Mouse (Mus musculus) limb, embryonic 10.5 days (tissue): ENCODE results near the gene Prr12. TPM values are rescaled to one million over a fixed set of nuclear protein-coding genes. Genes with fewer than 3 reads are reported as not detected.
A peak's percentile ranks its signal among the peaks of the same experiment; 100 is the strongest.

Experiments
- DNase-seq: peaks from one replicate; pipeline ENCODE4 v3.0.0-alpha.2; 2017; ENCODE audit warnings: low spot score
- H3K27ac ChIP-seq: fragments of 300-500 bp; sonication (generic); 2 replicates; pipeline ENCODE4 v1.5.1; 2016; ENCODE audit warnings: mild to moderate bottlenecking
- H3K27me3 ChIP-seq: fragments of 300-500 bp; sonication (generic); 2 replicates; pipeline ENCODE4 v1.6.1; 2016; ENCODE audit warnings: low read depth, mild to moderate bottlenecking; ENCODE audit not compliant: poor library complexity, severe bottlenecking
- H3K36me3 ChIP-seq: fragments of 300-500 bp; sonication (generic); 2 replicates; pipeline ENCODE4 v1.6.1; 2016; ENCODE audit warnings: mild to moderate bottlenecking, moderate library complexity
- H3K4me1 ChIP-seq: fragments of 300-500 bp; sonication (generic); 2 replicates; pipeline ENCODE4 v1.6.1; 2016
- H3K4me3 ChIP-seq: fragments of 300-500 bp; sonication (generic); 2 replicates; pipeline ENCODE4 v1.5.1; 2016; ENCODE audit warnings: mild to moderate bottlenecking, moderate library complexity
- H3K9me3 ChIP-seq: fragments of 300-500 bp; sonication (generic); replicated peaks from 2 replicates; pipeline ENCODE4 v1.6.1; 2016; ENCODE audit warnings: mild to moderate bottlenecking
- WGBS: fragments of 180-500 bp; shearing (Covaris S2); methylation state at CpG from one replicate; pipeline ENCODE4 v1.1.7; 2016; 5-methylcytosine and 5-hydroxymethylcytosine counted together
- polyA plus RNA-seq: library from polyadenylated mRNA; unstranded; fragments of >200 nt; fragmentation: Nextera tagmentation; extraction: Ambion mirVana; gene quantifications from 2 replicates; pipeline ENCODE4 v1.2.1, GENCODE M21; 2016

Prr12 gene
- polyA plus RNA-seq, 1 experiment from 2014 or later: 18.1 TPM

DNA sequence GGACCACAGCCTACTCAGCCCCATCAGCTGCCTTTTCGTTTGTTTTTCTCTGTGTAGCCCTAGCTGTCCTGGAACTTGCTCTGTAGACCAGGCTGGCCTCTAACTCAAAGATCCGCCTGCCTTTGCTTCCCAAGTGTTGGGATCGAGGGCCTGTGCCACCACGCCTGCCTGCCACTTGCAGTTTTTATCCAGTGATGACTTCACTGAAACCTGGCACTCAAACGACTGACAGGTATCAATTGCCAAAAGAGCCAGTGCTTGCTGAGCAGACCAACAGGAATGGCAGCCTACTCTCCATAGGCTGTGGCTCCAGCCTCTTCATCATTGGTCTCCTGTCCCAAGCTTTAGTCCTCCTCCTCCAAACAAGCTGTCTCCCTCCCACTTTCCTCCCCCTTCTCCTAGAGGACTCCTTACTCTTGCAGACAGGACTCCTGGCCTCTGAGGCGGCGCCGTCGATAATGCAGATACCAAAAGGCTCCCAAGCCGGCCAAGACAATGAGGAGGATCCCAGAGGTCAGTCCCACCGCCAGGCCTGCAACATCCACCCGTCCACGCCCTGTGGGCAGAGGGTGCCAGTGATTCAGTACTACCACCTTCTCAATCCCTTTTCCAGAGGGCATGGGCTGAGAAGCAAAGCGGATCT lies 3.8 kb upstream of the Prr12 start:
- H3K27me3 ChIP-seq: no peaks in the 10 kb centered on the region
- H3K27ac ChIP-seq: no peak overlapping the region
- H3K9me3 ChIP-seq: no peaks in the 10 kb centered on the region
- DNase-seq: no peak
- H3K4me1 ChIP-seq: peaks cover 55% of the 10 kb centered on the region
- H3K4me3 ChIP-seq: no peak overlapping the region
- 0 out of 2 replicates have a peak, but pooled peaks cover 5% of the 10 kb centered on the region for H3K36me3 ChIP-seq
- WGBS: 70% methylated on average over 14 of the region's 14 CpGs

DNA sequence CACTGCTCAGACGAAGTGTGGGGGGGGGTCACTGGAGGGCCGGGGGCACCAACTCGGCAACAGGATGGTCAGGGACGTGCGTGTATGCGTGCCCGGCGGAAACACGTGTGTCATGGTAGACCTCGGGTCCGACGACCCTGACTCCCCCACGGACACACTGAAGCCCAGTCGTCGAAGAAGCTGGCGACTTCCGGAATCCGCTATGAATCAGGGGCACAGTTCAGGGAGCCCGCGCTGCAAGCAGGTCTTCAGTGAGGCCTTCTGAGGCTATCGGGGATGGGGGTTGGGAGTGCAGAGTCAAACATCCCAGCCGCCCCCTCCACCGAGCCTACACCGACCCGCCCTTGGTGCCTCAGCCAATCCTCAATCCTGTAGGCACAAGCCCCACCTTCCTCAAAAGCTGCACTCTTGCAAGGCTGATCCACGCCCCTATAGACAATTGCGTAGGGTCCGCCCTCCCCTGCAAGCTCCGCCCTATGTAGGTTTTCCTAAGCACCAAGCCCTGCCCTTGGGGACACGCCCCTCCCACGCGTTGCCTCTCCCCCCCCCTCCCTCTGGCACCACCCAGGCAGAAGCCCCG lies 1.3 kb upstream of the Prr12 start:
- under 1% methylated on average over 33 of the region's 33 CpGs for WGBS
- Histone ChIP-seq H3K4me3 (peak overlapping the region; percentile 86), H3K27ac (peak overlapping the region; percentile 99), H3K4me1 (peaks cover 50% of the 10 kb centered on the region), H3K27me3 (no peaks in the 10 kb centered on the region), H3K36me3 (peaks cover 30% of the 10 kb centered on the region), H3K9me3 (no peaks in the 10 kb centered on the region)
- peak; percentile 92 for DNase-seq

DNA sequence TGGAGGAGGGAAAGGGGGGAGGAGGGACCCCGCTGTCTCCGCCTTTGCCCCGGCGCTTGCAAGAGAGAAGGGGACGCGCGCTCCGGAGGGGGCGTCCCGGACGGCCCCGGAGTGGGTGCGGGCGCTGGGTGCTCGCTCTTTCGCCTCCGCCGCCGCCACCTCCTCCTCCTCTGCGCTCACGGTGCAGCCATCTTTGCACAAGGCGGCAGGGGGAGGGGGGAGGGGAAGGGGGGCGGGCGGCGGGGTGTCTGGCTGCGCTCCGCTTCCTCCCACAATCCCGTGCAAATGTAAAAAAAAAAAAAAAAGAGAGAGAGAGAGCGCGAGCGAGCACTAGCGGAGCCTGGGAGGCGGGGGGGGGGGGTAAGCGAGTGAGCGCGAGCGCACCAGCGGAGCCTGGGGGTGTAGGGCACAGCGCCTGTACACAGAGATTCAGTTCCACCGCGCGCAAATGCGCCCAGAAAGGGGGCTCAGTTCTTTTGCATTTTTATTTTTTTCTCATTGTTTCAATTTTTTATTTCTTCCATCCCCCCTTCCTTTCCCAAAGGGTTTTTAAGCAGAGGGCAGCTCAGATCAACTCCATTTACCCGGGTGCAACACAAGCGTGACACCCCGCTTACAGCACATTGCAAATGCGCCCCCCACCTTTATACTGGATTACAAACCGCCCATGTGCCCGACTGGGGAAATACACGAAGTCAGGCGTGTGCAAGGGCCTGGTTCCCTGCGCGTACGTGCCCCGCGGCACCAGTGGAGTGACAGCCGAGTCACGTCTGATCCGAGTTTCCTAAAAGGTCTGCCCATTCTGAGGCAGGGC lies 643 bp upstream of the Prr12 start:
- Histone ChIP-seq H3K4me3 (peak overlapping the region; percentile 86), H3K4me1 (peaks cover 44% of the 10 kb centered on the region), H3K36me3 (peaks cover 31% of the 10 kb centered on the region), H3K27me3 (no peaks in the 10 kb centered on the region), H3K27ac (peak overlapping the region; percentile 99), H3K9me3 (no peaks in the 10 kb centered on the region)
- under 1% methylated on average over 45 of the region's 59 CpGs for WGBS
- peak; percentile 88 for DNase-seq

DNA sequence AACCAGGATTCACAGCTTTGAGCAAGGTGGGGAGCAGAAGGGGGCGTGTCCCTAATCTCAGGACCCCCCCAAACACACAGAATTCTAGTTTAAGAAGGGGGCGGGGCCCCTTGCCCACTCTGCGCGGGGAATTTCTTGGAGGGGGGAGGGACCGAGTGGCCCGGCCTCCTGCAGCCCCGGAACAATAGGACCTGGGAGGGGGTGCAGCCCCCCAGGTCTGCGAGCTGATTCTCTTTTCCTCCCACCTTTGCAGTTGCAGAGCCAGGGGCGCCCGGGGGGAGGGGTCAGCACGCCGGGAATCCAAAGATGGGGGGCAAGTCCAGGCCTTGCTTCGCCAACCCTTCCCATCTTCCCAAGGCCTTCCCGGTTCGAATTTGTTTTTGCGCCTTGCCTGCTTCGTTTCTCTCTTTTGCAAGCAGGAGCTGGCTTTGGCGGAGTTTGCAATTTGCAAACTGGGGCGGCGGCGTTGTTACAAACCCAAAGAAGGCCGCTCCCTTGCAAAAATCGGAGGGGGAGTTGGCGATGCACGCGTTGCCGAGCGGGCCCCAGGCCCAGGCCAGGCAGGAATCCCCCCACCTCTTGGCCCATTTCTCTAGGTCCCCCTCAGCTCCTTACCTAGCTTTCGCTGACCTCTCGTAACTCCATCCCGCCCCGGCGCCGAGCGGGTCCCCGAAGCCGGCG lies 360 bp downstream of the Prr12 start:
- WGBS: under 1% methylated on average over 38 of the region's 38 CpGs

DNA sequence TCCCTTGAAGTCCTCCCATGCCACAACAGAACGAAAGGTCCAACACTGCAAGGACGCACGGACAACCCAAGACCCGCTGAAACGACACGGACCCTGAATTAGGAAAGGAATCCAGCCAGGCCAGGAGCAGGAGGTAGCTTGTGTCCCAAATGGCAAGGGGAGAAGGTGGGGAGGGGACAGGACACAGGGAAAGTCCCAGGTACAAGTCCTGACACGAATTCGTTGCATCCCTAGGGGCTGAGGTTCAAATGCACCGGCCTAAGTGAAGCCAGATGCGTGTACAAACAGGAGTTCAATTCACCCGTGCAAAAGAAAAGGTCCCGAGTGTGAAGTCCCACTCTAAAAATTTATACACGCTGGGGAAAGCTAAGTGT lies 1.1 kb downstream of the Prr12 start:
- Histone ChIP-seq H3K36me3 (peaks cover 48% of the 10 kb centered on the region), H3K4me3 (peak overlapping the region; percentile 86), H3K27ac (peak overlapping the region; percentile 99), H3K27me3 (no peaks in the 10 kb centered on the region), H3K9me3 (no peaks in the 10 kb centered on the region), H3K4me1 (peaks cover 47% of the 10 kb centered on the region)
- WGBS: 2% methylated on average over 13 of the region's 13 CpGs
- peak; percentile 41 for DNase-seq

More for the DNA sequence above, 360 bp downstream of the Prr12 start:
- Histone ChIP-seq H3K4me3 (peak overlapping the region; percentile 86), H3K9me3 (no peaks in the 10 kb centered on the region), H3K27me3 (no peaks in the 10 kb centered on the region), H3K4me1 (peaks cover 47% of the 10 kb centered on the region), H3K27ac (peak overlapping the region; percentile 99), H3K36me3 (peaks cover 41% of the 10 kb centered on the region)
- DNase-seq: peak; percentile 64

DNA sequence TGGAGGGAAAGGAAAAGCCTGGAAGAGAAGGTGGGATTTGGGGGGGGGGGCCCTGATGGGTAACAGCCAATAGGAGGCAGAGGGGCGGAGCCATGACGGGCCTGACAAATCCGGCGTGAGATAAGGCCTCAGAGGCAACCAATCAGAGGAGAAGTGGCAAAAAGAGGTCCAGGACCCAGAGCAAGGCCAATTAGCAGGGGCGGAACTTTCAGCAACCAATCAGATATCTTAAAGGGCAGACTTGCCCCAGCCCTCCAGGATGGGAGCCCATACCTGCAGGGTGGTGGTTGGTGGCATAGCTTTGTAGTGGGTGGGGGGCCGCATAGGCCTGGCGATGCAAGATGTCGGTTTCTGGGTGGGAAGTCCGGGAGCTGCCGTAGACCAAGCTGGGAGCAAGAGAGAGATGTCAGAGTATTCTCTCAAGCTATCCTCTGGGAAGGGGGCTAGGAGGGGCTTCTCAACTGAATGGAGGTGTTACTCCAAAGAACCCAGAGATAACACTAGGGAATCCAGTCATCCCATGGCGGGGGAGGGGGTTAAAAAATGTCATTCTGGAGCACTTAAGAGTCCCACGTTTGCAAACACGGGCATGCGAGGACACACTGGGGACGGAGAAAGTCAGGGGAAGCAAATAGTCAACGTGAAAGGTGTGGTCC lies 1.6 kb downstream of the Prr12 start:
- H3K27ac ChIP-seq: peak overlapping the region; percentile 99
- peak; percentile 78 for DNase-seq
- peaks cover 54% of the 10 kb centered on the region for H3K36me3 ChIP-seq
- no peaks in the 10 kb centered on the region for H3K27me3 ChIP-seq
- H3K4me1 ChIP-seq: peaks cover 47% of the 10 kb centered on the region
- H3K9me3 ChIP-seq: no peaks in the 10 kb centered on the region
- H3K4me3 ChIP-seq: peak overlapping the region; percentile 86
- 5% methylated on average over 16 of the region's 16 CpGs for WGBS

DNA sequence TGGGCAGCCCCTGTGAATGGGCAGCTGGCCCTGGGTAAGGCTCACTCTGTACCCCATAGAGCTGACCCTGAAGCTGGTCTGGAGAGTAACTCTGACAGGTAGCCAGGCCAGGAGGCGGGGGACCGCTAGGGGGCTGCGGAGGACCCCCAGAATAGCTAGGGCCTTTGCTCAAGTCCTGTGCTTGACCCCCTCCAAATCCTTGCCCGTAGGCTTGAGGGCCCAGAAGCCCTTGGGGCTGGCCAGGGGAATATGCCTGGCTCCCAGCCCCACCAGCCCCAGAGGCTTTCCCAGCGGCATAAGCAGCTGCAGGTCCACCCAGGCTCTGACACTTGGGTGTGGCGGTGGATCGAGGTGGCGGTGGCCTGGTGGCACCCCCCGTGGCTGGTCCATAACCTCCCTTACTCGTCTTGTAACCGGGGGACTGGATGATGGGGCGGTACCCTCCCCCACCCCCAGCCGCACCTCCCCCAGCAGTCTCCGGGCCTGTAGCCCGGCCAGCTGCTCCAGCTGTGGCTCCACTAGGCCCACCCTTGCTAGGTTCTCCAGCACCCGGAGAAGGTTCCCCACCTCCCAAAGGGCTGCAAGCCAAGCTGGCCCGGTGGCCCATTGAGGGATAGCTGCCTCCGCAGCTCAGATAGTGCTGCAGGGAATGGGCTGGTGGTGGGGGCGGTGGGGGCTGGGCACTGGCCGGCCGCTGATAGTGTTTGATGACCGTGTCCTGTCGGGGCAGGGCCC lies 3.6 kb downstream of the Prr12 start:
- Histone ChIP-seq H3K27ac (0 out of 2 replicates have a peak overlapping the region, but pooled peaks have one; percentile 12), H3K36me3 (peaks cover 73% of the 10 kb centered on the region), H3K9me3 (no peaks in the 10 kb centered on the region), H3K27me3 (no peaks in the 10 kb centered on the region), H3K4me3 (peak overlapping the region; percentile 12), H3K4me1 (peaks cover 38% of the 10 kb centered on the region)
- WGBS: 95% methylated on average over 23 of the region's 23 CpGs
- DNase-seq: no peak

DNA sequence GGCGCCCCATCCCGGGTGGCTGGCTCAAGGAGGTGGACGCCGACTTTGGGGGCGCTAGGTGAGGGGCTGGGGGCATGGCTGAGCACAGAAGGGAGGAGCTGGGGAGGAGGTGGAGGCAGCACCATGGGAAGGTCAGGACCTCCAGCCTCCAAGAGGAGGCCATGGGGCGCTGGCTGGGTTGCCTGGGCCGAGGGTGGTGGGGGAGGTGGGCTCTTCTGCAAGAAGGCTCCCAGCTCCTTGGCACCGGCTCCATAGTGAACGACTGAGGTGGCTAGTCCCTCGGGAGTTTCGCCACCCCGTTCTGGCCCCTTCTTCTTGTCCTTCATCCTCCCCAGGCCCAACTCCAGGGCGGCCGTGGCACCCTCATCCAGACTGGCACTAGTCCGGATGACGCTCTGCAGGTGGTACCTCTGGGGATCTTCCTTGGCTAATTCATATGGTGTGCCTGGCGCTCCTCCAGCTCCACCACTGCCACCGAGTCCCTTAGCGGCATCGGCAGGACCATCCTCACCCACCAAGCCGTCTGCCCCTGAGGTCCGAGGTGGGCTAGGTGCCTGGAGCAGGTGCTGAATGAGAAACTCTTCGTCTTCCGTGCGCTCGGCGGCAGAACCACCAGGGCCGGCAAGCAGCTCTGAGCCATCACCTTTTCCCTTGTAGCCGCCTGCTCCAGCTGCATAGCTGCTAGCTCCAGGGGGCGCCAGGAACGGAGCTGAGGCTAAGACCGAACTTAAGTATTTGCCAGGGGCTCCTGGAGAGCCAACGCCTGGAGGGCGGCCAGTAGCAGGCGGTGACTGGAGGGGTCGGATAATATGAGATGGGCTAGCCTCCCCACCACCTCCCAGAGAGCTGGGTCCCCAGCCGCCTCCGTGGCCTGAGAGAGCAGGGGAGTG lies 4.4 kb downstream of the Prr12 start:
- Histone ChIP-seq H3K36me3 (peaks cover 82% of the 10 kb centered on the region), H3K9me3 (no peaks in the 10 kb centered on the region), H3K4me1 (peaks cover 29% of the 10 kb centered on the region), H3K27me3 (no peaks in the 10 kb centered on the region), H3K4me3 (peak overlapping the region; percentile 12; the same call in 1 of the 2 replicates), H3K27ac (no peak overlapping the region)
- no peak for DNase-seq
- 95% methylated on average over 37 of the region's 38 CpGs for WGBS

DNA sequence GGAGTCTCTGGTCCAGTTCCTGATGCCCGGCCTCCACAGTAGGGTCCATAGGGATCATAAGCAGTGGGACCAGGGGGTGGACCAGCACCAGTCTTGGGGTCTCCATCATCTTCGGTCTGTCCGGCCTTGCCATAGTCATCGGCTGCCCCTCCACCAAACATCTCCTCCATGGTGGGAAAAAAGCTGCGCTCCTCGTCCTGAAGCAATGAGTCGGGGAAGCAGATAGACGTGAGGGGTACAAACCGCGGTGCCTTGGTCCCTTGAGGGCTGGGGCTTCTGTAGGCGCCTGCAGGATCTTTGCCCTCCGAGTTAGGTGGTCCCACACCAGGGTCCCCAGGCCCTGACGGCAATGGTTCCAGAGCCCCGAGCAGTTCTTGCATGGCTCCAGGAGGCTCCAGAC lies 5.2 kb downstream of the Prr12 start:
- no peak for DNase-seq
- peak overlapping the region; percentile 12; the same call in 1 of the 2 replicates for H3K4me3 ChIP-seq
- no peak overlapping the region for H3K27ac ChIP-seq
- no peaks in the 10 kb centered on the region for H3K9me3 ChIP-seq
- H3K4me1 ChIP-seq: peaks cover 29% of the 10 kb centered on the region
- peaks cover 89% of the 10 kb centered on the region for H3K36me3 ChIP-seq
- 97% methylated on average over 14 of the region's 14 CpGs for WGBS
- no peaks in the 10 kb centered on the region for H3K27me3 ChIP-seq

DNA sequence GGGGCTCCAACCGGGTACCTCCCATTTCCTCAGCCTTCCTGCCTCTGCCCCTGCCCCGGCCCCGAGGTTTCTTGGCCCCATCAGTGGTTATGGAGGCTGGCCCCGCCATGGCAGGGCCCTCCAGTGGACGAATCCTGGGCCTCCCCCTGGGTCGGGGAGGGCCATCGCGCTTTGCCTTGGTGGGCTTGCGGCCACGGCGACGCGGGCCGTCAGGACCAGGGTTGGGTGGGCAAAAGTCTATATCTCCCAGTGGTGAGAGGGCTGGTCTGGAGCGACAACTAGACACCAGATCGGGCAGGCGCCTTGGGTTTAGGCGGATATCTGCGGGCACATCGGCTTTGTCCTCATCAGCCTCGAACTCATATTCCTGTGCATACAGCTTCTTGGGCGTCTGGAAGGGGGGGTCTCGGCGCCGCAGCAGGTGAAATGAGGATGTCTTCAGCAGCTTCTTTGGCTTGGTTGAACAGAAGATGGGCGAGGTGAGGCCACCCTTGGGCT lies 5.8 kb downstream of the Prr12 start:
- Histone ChIP-seq H3K27ac (no peak overlapping the region), H3K4me1 (peaks cover 27% of the 10 kb centered on the region), H3K36me3 (peaks cover 95% of the 10 kb centered on the region), H3K27me3 (no peaks in the 10 kb centered on the region), H3K9me3 (no peaks in the 10 kb centered on the region), H3K4me3 (peak overlapping the region; percentile 12; the same call in 1 of the 2 replicates)
- WGBS: 94% methylated on average over 26 of the region's 26 CpGs
- DNase-seq: no peak

DNA sequence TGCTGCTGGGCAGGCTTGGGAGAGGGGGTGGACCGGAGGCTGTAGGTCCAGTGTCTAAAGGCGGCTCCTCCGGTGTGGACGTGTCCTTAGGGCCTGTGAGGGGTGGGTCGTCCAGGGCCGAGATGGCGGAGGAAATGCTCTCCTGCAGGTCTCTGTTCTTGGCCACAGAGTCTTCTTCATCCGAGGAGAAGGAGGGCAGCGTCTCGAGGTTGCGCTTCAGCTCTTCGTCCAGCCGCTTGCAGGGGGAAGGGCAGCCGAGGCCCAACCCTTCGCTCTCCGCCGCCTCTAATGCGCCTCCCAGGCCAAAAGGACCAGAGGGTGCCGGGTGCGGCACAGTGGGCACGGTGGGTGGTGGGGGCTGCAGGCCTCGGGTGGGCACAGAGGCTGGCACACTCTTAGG lies 6.9 kb downstream of the Prr12 start:
- Histone ChIP-seq H3K36me3 (peaks cover 100% of the 10 kb centered on the region), H3K27ac (no peak overlapping the region), H3K4me3 (no peak overlapping the region), H3K4me1 (peaks cover 16% of the 10 kb centered on the region), H3K27me3 (no peaks in the 10 kb centered on the region), H3K9me3 (no peaks in the 10 kb centered on the region)
- WGBS: 97% methylated on average over 22 of the region's 22 CpGs
- DNase-seq: no peak
